Mouse (Mus musculus) monocyte, adult 5-6 weeks (primary cell): ENCODE measurements around the gene Defb42. TPM values are rescaled to one million over a fixed set of nuclear protein-coding genes. Genes with fewer than 3 reads are reported as not detected.
A peak's percentile ranks its signal among the peaks of the same experiment; 100 is the strongest.

Experiments used
- ATAC-seq: fragments of 153-309, 156-312 bp; replicated peaks from 2 replicates; pipeline ENCODE4 v1.8.0; 2017; ENCODE audit warnings: mild to moderate bottlenecking; ENCODE audit not compliant: low TSS enrichment, insufficient number of reproducible peaks, severe bottlenecking, poor library complexity, low FRiP score
- total RNA-seq: library from RNA; stranded (forward); fragments of 200-1000, 200-491, 200-594 nt; gene quantifications from 3 replicates; pipeline ENCODE4 v1.2.3, GENCODE M21; 2017

Gene Defb42
- not detected in 3 replicates for total RNA-seq

DNA sequence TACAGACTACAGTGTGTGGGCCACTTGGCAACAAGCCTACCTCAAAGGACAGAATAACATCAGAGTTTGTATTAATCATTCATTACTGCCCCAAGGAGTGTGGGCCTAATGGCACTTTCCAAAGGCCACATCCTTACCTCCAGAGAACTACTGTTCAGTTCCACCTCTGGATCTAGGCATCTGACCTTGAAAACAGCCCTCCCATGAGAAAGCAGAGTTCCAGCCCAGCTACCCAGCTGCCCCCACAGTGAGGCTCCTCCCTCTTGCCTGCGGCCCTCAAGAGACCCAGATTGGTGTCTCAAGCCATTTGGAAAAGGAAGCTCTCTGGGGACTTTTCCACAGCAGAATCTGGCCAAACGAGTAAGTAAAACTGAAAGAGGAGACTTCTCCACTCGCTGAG lies at the start of gene Defb42:
Defb42 (plus strand) TSS at position 301 of the 400 bp plus-strand sequence.
- ATAC-seq = no peak

DNA sequence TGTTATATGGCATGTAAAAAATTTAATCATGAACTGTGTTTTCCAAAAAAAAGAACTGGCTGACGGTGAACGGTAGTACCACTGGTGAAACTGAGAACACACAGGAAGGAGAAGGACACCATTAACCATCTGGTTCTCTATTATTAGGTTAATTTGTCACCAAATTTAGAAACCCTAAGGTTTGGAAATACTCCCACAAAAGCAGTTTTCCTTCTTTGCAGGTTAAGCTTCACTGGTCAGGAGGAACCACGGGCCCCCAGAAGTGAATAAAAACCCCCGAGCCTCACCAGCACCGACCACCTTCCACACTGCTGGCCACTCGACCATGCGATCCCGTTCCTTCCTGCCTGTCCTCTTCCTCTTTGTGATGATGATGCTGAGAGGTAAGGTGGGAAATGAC lies 49.0 kb upstream of the Defb42 start, which contains the start of gene Defb47:
Defb47 (plus strand) TSS at position 301 of the 400 bp plus-strand sequence.
- no peak for ATAC-seq

DNA sequence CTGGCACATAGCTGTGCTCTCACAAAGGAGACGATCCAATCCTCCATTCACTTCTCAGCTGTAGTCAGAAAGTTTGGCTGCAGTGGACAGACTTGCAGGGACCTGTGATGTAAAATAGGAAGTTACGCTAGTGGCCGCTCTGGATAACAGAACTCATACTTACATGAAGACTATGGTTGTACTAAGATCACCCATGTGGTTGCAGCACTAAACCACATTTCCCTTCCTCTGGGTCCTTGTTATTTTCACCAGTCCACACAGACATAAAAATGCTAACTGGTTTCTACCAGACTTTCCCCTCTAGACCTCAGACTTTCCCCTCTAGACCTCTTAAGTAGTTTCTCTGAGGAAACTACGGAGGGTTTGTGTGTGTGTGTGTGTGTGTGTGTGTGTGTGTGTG lies 47.8 kb upstream of the Defb42 start:
- ATAC-seq = no peak

DNA sequence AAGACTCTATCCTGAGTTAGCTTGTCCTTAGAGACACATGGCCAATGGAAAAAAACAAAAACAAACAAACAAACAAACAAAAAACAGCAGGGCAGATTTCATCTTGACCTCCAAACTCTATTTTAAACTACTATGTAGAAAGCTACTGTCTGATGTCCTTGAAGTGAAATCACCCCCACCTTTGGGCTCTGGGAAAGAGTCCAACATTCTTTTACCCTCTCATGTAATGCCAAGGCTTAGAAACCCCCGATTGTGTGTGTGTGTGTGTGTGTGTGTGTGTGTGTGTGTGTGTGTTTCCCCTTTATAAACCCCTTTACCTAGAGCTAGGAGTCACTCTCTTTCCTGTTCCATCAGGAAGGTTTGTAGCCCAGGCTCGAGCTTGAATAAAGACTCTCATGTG lies 44.2 kb upstream of the Defb42 start:
- ATAC-seq = no peak

DNA sequence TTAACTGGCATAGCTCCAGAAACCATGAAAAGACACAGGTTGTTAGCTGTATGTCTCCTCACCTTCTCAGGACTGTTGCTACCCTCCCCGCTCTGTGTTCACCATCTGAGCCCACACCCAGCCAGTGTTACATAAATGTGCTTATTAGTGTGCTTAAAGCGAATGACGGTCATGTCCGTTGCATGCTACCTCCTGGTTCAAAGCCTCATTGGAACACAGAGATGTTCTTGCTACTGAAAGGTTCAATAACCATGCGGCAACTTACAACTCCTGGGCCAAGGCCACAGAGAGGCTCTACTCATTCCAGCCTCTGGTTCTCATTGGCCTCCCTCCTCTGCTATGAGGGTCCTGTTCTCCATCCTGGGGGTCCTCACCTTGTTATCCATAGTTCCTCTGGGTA lies 35.3 kb upstream of the Defb42 start, which contains the start of gene Defb43:
Defb43 (plus strand) TSS at position 301 of the 400 bp plus-strand sequence.
- no peak for ATAC-seq

DNA sequence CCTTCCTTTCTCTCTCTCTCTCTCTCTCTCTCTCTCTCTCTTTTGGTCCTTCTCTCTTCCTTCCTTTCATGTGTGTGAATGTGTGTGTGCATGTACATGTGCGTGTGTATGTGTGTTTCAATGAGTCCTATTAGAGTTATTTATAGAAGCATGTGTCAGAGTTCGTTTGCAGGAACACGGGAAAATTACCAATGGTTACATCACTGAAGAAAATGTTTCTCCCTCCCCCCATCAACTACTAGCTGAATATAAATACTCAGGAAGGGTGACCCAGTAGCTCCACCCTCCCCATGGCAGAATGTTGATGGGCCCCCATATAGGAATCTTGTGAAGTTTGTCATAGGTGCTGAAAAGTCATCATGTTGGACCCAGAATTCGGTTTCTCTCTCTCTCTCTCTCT lies 33.7 kb upstream of the Defb42 start:
- no peak for ATAC-seq

DNA sequence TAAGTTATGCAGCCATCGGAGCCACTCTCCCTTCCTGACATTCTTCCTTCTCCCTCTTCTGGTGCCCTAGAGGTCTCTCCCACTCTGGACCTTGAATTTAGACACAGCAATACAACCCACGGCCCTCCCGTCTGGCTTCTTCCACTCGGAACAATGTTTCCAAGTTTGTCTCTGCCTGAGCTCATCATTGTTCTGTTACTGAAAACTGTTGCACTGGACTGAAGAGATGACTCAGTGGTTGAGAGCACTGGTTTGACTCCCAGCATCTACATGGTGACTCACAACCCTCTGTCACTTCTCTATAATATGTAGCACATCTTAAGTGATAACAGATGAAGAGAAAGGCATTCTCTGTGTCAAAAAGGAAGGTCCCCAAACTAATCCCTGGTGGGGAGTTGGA lies 32.1 kb upstream of the Defb42 start:
- ATAC-seq = no peak

DNA sequence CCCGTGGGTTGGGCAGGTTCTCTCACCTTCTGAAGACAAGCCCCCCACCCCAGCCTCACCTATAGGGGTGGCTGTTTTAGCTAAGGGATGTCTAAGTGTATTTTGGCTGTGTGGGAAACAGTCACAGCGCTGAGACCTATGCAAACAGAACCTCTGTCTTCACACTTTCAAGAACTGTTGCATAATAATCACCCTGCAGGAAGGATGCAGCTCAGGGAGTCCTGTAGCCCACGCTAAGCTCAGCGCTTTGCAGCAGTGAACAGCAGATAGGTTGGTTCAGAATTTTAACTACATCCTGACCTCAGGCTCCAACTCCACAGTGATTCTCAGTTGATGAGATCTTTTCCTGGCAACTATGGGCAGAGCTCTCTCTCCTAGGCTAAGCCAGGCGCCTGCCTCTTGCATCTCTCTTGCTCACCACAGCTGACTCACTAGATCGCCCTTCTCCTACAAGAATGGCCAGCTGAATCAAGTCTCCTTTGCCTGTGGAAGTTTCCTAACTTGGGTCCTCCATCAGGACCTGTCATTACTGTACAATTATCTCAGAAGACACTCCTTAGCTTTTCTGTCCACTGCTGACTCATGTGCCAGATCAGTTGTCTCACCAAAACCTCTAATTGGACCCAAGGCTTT lies 26.2 kb upstream of the Defb42 start:
- ATAC-seq = no peak

DNA sequence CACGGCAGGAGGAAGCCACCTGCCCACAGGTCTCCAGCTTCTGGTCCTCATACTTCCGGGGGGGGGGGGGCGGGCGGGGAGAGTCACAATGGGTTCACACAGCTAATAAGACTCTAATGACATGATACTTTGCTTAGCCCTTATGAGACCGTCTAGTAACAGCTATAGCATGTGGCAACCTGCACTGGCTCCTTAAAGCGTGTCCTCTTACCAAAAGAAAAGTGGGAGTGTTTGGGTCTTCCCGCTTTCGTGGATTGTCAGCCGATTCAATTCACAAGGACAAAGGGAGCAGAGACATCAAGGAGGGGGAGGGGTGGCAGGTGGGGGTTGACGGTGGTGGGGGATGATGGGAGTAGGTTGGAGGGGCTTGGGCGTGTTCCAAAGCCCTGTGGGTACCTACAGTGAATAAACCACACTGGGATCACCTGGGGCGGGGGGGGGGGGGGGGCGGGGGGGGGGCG lies 3.1 kb downstream of the Defb42 start, which contains the start of gene Defb30:
Defb30 (minus strand) TSS at position 51 of the 461 bp plus-strand sequence.
- ATAC-seq = no peak

DNA sequence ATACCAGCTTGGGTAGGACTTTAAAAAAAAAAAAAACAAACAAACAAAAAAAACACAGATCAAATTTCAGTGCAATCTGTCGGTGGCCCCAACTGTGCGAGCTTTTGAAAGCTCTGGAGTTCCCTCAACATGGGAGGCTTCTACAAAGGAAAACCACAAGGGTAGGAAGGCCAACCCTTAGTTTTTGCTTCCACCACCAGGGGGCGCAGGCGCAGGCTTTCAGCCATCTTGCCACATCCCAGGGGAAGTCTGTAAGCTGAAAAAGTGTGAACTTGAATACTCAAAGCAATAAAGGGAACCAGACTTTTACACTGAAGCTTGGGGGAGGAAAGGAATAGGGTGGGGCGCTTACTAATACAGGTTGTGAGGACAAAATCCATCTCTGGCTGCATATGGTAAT lies 4.0 kb downstream of the Defb42 start:
- peak; percentile 79 for ATAC-seq

DNA sequence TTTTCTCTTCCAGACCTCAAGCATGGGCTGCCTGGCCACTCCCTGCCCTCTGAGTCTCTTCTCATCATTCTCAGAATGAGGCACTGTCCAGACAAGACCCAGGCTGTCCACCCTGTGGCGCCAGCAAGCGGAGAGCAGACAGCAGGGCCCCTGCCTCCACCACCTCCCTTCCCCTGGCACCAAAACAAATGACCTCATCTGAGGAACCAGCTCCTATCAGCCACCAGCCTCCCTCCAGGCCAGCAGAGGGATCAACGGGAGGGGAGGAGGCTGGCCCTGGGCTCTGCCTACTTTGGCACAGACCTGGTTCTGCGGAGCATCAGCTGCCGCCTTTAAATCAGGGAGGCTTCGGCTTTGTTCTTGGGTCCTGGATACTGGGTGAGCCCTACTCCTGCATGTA lies 7.9 kb downstream of the Defb42 start:
- no peak for ATAC-seq

DNA sequence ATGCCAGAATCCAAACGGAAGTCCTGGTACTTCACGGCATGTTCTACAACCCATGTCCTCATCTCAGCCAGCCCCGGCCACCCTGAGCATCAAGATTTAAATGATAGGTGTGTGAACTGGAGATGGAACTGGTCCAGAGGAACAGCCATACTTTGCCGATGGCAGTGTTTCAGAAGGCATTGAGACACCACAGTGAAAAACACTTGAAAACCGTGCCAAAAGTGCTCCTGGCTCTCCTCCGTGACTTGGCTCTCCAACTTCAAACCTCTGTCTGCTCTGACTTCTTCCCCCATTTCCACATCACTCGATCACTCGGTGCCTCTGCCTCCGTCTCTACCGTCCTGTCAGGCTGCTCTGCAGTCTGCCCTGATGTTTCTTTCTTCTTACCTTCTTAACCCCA lies 13.6 kb downstream of the Defb42 start:
- no peak for ATAC-seq

DNA sequence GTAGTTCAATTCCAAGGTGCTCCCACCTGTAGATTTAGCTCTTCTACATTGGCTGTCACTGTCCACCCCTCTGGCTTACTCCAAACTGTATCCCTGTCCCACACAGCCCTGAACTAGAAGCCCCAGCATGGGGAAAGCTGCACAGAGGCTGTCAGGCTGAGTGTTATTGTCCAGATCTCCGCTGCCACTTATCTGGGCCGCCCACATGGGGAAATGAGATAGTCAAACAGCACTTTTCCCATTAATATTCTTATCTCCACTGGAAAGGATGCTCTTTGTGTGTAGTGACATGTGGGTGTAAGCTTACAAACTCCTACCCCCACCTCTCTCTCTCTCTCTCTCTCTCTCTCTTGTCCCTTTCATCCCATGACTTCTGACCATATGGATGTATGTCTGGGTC lies 15.4 kb downstream of the Defb42 start:
- ATAC-seq = no peak

DNA sequence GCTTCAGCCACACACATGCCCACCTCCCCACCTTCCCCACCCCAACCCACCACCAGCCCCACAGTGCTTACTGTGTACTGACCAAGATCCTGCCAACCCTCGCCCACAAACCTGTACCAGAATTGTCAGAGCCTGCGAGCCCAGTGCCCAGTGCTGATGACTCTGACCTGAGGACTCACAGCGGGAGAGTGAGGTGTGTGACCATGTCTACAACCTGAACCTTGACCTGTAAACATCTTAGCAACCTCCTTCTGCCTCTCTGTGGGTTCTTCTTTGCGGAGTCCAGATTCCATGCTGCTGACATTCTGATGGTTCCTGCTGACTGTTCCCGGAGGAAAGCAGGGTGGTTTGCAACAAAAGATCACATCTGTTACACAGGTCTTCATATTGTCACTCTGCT lies 18.6 kb downstream of the Defb42 start:
- no peak for ATAC-seq

DNA sequence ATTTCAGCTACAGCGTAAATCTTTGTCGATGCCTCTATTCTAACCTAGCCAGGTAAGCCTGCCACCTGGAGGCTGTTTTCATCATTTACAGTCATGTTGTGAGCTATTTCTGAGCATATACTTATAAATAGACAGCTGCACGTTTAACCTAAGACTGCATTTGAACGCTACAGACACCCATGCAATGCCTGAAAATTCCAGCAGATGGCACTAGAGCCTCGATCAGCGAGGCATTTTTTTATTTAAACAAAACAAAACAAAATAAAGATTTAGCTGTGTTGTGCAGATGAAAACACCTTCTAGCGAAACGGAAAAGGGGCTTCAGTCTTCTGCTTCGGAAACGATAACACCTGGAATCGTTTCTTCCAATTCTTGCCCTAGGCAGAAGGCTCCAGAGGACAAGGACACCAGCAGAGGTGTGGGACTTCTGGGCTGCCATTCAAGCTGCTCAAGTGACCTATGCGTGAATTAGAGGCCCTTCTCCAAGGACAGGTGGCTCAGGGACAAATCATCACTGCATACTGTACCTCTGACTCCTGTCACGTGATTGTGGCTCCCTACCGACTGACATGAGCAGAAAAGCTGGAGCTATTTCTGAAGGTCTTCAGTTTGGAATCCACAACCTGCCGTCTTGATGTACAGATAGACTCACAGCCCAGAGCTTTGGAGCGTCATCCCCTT lies 20.0 kb downstream of the Defb42 start:
- ATAC-seq = peak; percentile 57; the same call in 1 of the 2 replicates

DNA sequence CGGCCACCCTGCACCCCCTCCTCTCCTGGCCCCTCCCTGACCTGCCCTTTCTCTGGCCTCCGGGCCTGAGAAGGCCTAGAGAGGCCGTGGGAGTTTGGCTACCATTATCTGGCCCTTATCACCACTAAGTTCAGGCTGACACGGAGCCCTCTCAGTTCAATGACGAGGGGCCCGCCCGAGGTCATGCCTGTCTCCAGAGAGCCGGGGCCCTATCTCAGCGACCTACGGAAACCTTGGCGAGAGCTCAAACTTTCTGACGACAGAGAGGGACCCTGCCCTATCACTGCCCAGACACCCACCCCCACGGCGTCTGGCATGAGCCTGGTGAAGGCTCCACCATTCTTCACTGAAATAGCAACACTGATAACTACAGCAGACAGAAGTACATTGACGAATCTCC lies 20.9 kb downstream of the Defb42 start:
- no peak for ATAC-seq

Other genes with a start within 250 kb of the Defb42 start
- gene Wdfy2, start 209.3 kb upstream of the Defb42 start, total RNA-seq = 29.0 to 31.6 TPM (median 29.2 TPM) in 3 replicates
- not detected in 3 replicates for gene Defb48, start 62.5 kb upstream of the Defb42 start, total RNA-seq
- not detected in 3 replicates for gene Defb47, start 48.9 kb upstream of the Defb42 start, total RNA-seq
- not detected in 3 replicates for gene Defb43, start 35.2 kb upstream of the Defb42 start, total RNA-seq
- not detected in 3 replicates for gene Defb30, start 3.0 kb downstream of the Defb42 start, total RNA-seq